Mouse (Mus musculus): ENCODE results near the gene Ptges3l. TPM values are rescaled to one million over a fixed set of nuclear protein-coding genes. Genes with fewer than 3 reads are reported as not detected.
"Not testable (repeated sequence)": the region's sequence is repeated elsewhere in the genome, so short reads cannot be mapped to it uniquely, and the experiment has no call there.

The Ptges3l gene
- polyA plus RNA-seq, 1 experiment from 2014 or later, result 1.8 TPM

DNA sequence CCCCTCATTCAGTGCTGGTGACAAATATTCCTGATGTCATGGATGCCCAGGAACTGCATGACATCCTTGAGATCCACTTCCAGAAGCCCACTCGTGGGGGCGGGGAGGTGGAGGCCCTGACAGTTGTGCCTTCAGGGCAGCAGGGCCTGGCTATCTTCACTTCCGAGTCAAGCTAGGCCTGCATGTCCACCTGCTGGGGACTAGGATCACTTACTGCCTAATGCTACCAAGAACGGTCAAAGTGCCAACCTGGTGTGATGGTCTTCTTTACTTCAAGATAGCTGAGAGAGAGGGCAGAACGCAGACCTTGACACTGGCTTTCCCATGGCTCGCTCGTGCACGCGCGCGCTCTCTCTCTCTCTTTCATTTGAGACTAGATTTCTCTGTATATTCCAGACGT is 33.1 kb upstream of the Ptges3l start:
- no peak for DNase-seq (ENCODE audit: low spot score)

GRCm38 (mm10) chr11:101457631-101458030 is 32.5 kb upstream of the Ptges3l start:
- no peak for DNase-seq (ENCODE audit: low spot score)

DNA sequence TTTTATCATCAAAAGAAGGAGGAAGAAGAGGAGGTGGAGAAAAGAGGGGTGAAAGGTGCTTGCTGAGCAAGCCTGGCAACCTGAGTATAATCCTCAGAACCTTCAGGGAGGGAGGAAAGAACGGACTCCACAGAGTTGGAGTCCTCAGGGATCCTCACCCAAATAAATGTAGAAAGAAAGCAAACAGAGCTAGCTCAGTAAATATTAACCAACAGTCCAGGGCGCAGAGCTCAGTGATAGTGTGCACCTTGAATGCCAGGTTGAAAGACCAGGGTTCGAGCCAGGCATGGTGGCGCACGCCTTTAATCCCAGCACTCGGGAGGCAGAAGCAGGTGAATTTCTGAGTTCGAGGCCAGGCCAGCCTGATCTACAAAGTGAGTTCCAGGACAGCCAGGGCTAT is 30.5 kb upstream of the Ptges3l start:
- no peak for DNase-seq (ENCODE audit: low spot score)

GRCm38 (mm10) chr11:101454702-101455101 is 29.6 kb upstream of the Ptges3l start:
- no peak for DNase-seq (ENCODE audit: low spot score)

GRCm38 (mm10) chr11:101452093-101452774 is 27.1 kb upstream of the Ptges3l start:
- DNase-seq (ENCODE audit: low spot score), result no peak

GRCm38 (mm10) chr11:101451536-101451935 is 26.4 kb upstream of the Ptges3l start:
- no peak for DNase-seq (ENCODE audit: low spot score)

- peak; percentile 29 for DNase-seq (ENCODE audit: low spot score)
Measured at GRCm38 (mm10) chr11:101450394-101450793, 25.3 kb upstream of the Ptges3l start.

- DNase-seq (ENCODE audit: low spot score), result not testable (repeated sequence)
Measured at GRCm38 (mm10) chr11:101449596-101449995, 24.5 kb upstream of the Ptges3l start.

GRCm38 (mm10) chr11:101448899-101449298 is 23.8 kb upstream of the Ptges3l start:
- no peak for DNase-seq (ENCODE audit: low spot score)

GRCm38 (mm10) chr11:101448274-101448746 is 23.2 kb upstream of the Ptges3l start, which contains the start of gene Ifi35:
TSS of gene Ifi35 (plus strand) at chr11:101448407.
- DNase-seq (ENCODE audit: low spot score), result peak; percentile 75

GRCm38 (mm10) chr11:101447786-101448185 is 22.7 kb upstream of the Ptges3l start:
- DNase-seq (ENCODE audit: low spot score), result peak; percentile 56

DNA sequence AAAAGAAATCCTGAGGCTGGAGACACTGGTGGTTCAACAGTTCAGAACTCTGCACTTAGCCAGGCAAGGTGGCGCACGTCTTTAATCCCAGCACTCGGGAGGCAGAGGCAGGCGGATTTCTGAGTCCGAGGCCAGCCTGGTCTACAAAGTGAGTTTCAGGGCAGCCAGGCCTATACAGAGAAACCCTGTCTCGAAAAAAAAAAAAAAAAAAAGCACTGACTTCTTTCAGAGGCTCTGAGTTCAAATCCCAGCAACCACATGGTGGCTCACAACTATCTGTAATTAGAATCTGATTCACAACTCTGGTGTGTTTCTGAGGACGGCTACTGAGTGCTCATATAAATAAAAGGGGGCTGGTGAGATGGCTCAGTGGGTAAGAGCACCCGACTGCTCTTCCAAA is 21.7 kb upstream of the Ptges3l start:
- DNase-seq (ENCODE audit: low spot score), result not testable (repeated sequence)

- DNase-seq (ENCODE audit: low spot score), result no peak
Measured at GRCm38 (mm10) chr11:101446319-101446718, 21.2 kb upstream of the Ptges3l start.

DNA sequence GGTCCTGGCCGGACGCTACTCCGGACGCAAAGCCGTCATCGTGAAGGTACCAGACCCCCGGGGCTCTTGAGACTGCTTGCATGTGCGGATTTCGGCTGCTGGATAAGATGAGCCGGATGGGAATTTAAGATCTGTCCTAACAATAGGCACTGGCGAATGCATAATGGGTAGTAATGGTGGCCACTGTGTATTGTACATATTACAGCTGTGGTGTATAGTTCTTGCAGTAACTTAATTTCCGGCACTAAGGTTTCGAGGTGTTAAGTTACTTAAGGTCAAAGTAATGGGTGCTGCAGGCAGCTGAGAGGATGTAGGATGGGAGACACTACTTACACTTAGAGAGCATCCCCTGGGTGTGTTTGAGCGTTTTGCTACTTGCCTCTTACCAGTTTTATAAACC is 17.6 kb upstream of the Ptges3l start:
- DNase-seq (ENCODE audit: low spot score), result peak; percentile 54

GRCm38 (mm10) chr11:101442127-101442693 is 17.1 kb upstream of the Ptges3l start, which contains the start of gene Rpl27:
TSS of gene Rpl27 (plus strand) at chr11:101442298.
- peak; percentile 99 for DNase-seq (ENCODE audit: low spot score)

DNA sequence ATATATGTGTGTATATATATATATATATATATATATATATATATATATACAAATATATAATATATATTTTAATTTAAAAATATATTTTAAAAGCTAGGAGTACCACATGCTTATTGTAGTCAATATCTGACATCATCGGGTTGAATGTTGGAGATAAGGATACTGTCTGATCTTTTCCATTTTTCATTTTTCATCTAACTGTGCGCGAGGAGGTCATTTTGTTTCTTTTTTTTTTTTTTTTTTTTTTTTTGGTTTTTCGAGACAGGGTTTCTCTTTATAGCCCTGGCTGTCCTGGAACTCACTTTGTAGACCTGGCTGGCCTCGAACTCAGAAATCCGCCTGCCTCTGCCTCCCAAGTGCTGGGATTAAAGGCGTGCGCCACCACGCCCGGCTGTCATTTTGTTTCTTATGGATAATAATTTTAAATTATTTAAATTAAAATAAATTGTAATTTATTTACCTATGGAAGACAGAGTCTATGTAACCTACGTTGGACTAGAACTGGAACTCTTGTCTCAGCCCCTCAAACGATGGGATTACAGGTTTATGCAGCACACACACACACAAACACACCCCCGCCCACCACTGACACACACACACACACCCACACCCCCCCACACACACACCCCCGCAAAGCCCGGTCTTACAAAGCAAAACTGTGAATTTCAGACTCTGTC is 16.5 kb upstream of the Ptges3l start:
- DNase-seq (ENCODE audit: low spot score), result not testable (repeated sequence)

GRCm38 (mm10) chr11:101438006-101438405 is 12.9 kb upstream of the Ptges3l start:
- not testable (repeated sequence) for DNase-seq (ENCODE audit: low spot score)

GRCm38 (mm10) chr11:101436916-101437315 is 11.8 kb upstream of the Ptges3l start:
- no peak for DNase-seq (ENCODE audit: low spot score)

- no peak for DNase-seq (ENCODE audit: low spot score)
Measured at GRCm38 (mm10) chr11:101435831-101436230, 10.7 kb upstream of the Ptges3l start.

DNA sequence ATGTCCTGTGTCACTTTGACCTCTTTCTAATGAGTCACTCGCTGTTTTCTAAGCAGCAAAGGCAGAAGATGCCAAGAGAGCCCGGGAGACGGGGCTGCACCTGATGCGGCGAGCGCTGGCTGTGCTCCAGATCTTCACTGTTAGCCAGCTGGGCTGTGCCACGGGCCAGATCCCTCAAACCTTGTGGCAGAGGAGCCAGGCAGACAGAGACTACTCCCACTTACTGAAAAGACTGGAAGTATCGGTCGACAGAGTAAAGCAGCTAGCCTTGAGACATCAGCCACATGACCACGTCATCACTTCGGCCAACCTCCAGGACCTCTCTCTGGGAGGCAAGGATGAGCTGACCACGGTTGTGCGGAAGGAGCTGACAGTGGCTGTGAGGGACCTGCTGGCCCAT is 8.3 kb upstream of the Ptges3l start:
- no peak for DNase-seq (ENCODE audit: low spot score)

GRCm38 (mm10) chr11:101431327-101431726 is 6.2 kb upstream of the Ptges3l start:
- DNase-seq (ENCODE audit: low spot score), result no peak

DNA sequence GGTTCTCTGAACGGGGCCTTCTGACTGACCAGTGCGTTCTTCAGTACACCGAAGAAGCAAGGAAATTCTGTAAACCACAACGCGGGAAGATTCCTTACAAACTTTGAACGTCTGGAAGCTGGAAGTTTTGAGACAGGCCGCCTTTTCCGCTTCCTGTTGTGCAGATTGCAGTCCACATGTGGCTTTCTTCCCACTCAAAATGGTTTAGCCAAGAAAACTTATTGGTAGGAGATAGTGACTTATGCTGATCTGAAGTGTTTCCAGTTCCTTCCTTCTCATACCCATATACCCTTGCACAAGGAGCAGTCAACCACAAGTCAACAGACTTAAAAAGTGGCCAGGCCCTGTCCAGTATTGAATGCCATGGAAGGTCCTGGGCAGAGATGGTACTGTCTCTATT is 1.0 kb upstream of the Ptges3l start:
- no peak for DNase-seq (ENCODE audit: low spot score)
